Mouse (Mus musculus): ENCODE data around the gene Lonrf2.

The Lonrf2 gene

DNA sequence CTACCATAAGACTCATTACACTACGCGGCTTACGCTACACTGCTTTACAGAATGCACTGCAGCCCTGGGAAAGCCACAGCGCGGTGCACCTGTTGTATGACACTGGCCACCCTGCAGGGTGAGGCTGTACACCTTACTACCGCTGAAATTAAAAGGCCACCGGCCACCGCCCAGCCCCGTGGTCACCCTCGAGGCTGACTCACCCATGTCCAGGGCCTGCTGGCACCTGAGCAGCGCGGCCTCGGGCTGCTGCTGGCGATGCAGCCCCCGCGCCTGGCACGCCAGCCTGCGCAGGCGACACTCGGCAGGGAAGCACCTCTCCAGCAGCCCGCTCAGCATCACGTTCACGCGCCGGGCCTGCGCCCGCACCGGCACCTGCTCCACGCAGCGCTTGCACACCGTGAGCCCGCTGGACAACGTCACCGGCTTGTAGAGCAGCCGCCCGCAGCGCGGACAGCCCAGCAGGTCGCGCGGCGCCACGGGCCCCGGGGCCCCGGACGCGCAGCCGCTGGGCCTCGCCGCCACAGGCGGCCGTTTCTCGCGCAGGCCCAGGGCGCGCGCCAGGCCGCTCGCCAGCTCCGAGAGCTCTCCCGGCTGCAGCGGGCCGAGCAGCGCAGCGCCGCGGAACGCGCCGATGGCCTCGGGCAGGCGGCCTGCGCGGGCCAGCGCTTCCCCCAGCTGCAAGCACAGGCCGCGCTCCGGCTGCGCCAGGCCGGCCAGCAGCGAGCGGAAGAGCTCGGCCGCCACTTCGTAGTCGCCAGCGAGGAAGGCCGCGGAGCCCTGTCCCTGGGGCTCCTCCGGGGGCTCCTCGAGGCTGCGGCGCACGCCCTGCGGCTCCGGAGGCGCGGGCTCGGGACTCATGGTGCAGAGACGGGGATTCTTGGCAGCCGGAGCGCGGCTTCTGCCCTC lies 689 bp downstream of the Lonrf2 start:
- no peak for DNase-seq (ENCODE audit: low spot score)

DNA sequence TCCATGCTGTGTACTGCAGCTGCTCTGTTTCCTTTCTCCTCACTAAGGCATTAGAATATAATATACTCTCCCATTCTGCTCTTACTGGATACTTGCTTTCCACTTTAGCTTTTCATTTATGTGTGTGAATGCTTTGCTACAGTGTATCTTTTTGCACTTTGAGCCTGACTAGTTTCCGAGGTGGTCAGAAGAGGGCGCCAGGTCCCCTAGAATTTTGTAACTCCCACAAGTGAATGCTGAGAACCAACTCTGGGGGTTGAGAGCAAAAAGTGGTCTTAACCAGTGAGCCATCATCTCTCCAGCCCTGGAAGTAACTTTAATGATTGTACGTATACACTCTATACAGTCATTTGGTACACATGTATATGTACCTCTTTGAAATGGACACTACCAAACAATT lies 1.6 kb downstream of the Lonrf2 start:
- no peak for DNase-seq (ENCODE audit: low spot score)

DNA sequence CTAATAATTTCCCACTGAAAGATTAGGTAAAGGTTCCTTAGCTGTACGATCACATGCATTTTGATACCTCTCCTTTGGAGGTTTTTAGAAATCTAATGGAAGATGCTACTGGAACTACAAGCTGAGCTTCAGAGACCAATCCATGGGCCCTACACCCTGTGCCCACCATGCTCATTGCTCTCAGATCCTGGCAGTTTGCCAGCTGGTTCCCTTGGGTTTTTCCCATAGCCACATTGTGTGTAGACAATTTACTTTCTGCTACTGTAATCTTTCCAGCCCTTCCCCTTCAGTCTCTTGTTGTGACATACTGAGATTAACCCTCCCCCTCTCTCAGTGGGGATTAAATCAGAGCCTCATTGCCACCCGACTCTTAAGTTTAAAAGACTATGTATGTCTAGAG lies 11.6 kb downstream of the Lonrf2 start:
- DNase-seq (ENCODE audit: low spot score) = no peak

GRCm38 (mm10) chr1:38823851-38824250 lies 12.7 kb downstream of the Lonrf2 start:
- DNase-seq (ENCODE audit: low spot score) = no peak

GRCm38 (mm10) chr1:38819691-38820090 lies 16.8 kb downstream of the Lonrf2 start:
- no peak for DNase-seq (ENCODE audit: low spot score)

DNA sequence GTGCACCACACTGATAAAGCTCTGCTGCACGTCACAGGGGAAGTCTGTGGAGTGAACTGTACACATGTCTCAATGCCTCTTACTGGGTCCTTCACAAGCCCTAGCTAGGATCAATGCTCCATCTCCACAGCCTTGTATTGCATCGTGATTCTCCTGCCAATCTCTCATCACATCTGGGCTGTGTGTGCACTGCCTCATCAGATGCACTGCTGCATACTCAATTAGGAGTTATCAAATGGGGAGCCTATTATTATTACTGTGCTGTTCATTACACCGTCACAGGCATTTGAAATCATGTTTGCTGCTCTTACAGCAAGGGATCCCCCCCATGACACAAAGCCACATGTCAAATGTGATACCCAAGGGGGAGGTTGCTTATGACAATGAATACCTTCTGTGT lies 18.8 kb downstream of the Lonrf2 start:
- DNase-seq (ENCODE audit: low spot score) = no peak

DNA sequence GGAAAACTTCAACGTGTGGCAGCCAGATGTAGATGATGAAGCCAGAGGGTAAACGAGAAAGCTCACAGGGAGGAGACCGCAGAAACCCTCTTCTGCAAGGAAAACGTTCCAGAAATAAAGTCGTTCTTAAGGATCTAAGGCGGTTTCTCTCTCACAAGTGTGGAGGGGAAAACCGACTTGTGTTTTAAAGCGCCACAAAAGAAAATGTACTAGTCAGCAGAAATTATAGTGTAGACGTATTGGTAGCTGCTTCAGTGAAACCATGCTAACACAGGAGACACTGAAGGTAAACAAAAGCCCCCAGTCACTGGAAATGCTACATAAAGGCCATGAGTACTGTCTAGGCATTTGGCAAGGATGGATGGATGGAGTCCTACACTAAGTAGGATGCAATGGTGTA lies 19.2 kb downstream of the Lonrf2 start:
- no peak for DNase-seq (ENCODE audit: low spot score)

DNA sequence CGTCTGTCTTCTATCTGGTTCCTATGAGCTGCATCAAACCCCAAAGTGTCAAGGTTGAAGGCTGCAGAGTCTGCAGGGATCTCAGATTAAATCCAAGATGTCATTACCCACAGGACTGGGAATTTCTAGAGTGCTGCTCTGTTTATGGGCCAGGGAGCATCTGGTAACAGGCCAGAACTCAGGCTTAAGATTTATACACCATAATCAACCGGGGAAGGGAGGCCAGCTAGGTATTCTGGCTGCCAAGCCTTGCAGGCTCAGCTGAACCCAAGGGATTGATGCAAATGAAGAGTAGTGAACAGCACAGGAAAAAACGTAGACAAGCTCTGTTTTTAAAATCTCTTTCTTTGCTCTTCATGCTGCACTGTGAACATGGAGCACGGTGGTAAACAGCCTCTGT lies 20.2 kb downstream of the Lonrf2 start:
- no peak for DNase-seq (ENCODE audit: low spot score)

GRCm38 (mm10) chr1:38807121-38807520 lies 29.4 kb downstream of the Lonrf2 start:
- no peak for DNase-seq (ENCODE audit: low spot score)

- DNase-seq (ENCODE audit: low spot score) = no peak
These were observed 36.1 kb downstream of the Lonrf2 start for GRCm38 (mm10) chr1:38800402-38800801.

DNA sequence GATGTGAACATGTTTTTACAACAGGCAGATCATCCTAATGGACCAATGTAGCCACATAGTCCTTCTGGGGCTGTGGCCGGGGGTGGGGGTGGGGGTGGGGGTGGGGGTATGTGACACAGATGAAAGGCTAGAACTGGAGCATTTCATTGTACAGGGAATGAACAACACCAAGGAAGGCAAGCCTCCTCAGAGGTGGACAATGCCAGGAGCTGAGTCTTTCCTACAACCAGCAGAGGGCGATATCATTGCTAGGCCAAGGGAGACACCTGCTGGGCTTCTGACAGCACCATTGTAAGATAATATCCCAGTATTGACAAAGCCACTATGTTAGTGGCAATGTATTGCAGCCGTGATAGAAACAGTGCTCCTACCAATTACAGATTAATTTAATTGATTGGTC lies 37.2 kb downstream of the Lonrf2 start:
- no peak for DNase-seq (ENCODE audit: low spot score)

GRCm38 (mm10) chr1:38796936-38797335 lies 39.6 kb downstream of the Lonrf2 start:
- DNase-seq (ENCODE audit: low spot score) = no peak

DNA sequence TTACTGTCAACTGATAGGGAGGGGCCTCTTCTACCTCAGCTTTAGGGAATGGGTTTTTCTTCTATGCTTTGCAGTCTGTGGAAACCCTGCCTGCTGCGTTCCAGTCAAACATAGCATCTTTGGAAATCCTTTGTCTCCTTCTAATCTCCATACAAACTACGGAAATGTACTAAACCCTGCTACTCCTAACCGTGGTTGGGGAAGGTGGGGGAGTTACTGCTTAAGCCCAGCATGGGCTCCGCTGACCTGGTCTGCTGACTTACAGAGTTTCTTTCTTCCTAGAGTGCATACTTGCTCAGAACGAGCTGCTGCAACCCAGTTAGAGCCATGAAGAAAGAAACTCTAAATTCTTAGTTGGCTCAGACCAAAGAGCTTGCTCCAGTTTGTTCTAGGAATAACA lies 41.0 kb downstream of the Lonrf2 start:
- no peak for DNase-seq (ENCODE audit: low spot score)

DNA sequence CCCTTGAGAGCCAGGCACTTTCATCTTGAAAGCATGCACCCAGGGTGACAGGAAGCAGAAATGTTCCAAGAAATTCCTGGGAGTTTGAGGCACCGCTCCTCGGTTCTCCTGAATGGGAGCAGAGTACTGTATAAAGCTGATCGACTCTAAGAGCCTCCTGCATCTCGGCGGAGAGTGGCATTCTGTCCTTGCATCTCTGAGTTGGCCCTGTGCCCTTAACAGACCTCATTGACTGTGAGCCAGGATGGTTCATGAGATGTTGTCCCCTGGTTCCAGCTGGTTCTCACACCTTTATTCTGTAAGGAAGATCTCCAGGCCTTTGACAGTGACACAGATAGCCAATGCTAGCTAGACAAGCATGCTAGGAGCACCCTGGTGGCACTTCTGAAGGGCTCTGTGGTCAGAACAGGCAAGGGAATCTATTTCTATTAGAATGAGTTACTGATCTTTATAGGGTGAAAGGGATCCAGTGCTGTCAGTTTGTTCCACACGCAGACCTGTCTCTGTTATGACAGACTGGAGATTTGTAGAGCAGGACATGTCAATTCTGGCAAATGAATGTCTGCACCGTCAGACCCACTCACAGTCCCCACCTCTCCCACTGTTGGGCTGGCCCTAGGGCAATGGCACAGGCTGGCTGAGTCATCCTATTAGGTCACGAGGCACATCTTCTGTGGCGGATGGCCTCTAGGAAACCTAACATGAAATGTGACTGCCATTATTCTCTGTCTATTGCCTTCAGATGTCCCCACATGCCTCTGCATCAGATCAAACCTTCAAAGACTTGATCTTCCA lies 45.3 kb downstream of the Lonrf2 start:
- DNase-seq (ENCODE audit: low spot score) = no peak

GRCm38 (mm10) chr1:38789988-38790602 lies 46.4 kb downstream of the Lonrf2 start:
- no peak for DNase-seq (ENCODE audit: low spot score)

DNA sequence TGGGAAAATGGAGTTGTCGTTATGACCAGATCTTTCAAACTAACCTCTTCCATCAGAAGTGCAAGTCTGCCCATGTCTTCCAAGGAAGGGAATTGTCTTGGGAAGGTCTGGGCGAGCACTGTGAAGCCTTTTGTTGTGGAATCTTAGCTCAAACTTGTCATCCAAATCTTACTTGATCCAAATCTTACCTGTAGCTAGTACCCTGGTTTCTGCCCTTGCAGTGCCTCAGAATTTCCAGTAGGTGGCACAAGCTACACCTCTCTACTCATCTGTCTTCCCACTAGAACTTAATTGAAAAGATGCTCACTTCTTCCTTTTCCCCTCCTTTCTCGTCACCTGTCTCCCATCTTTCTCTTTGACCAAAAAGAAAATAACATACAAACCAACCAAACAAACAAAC lies 47.6 kb downstream of the Lonrf2 start:
- DNase-seq (ENCODE audit: low spot score) = no peak

- DNase-seq (ENCODE audit: low spot score) = no peak
These were observed 49.1 kb downstream of the Lonrf2 start for GRCm38 (mm10) chr1:38787443-38787842.

DNA sequence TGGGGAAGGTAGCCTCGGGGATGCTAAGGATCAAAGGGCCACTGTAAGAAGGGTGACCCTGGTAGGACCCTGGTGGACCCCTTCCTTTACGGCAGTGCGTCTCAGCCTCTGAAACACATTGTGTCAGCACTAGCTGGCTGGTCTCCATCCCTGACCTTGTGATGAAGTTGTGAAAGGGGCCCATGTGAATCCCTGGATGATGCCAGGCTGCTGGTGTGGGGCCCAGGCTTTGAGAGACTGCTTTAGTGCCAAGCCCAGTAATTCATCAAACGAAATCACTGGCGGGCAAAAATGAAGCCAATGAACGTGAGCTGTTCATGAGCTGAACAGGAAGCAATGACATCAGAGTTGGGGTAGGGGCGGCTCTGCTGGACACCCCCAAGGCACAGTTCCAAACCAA lies 50.2 kb downstream of the Lonrf2 start:
- DNase-seq (ENCODE audit: low spot score) = no peak

DNA sequence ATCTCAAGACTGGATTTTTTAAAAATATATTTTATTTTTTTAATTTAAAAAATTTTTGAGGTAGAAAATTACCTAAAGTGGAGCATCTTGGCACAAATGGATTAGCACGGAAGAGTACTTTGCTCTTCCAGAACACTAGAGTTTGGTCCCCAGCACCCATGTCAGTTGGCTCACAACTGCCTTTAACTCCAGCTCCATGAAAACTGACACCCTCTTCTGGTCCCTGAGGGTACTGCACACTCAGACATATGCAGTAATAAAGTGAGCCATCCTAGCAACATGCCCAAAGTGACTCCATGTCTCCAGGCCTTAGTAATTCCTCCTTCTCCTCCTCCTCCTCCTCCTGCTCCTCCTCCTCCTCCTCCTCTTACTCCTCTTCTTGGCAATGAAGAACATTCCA lies 58.2 kb downstream of the Lonrf2 start:
- no peak for DNase-seq (ENCODE audit: low spot score)

GRCm38 (mm10) chr1:38777500-38777899 lies 59.0 kb downstream of the Lonrf2 start:
- DNase-seq (ENCODE audit: low spot score) = no peak

- no peak for DNase-seq (ENCODE audit: low spot score)
These were observed 60.8 kb downstream of the Lonrf2 start for GRCm38 (mm10) chr1:38775713-38776112.

GRCm38 (mm10) chr1:38770676-38771075 lies 65.8 kb downstream of the Lonrf2 start:
- no peak for DNase-seq (ENCODE audit: low spot score)

- DNase-seq (ENCODE audit: low spot score) = peak; percentile 29
These were observed 66.6 kb downstream of the Lonrf2 start for GRCm38 (mm10) chr1:38769920-38770319.
